Mouse (Mus musculus) CH12.LX (cell line): Measurements from ENCODE around the gene Fxyd5.

Experiments
- CTCF ChIP-seq, 2 experiments: IDR thresholded peaks in 1 of 2; conservative IDR thresholded peaks in 1 of 2; 2 replicates each; pipeline ENCODE4 v1.5.1; 2011 to 2012; ENCODE audit warnings: low read depth in 2 of 2, low read length in 2 of 2, improper control_type of control experiment in 1 of 2, inconsistent platforms in 1 of 2, mild to moderate bottlenecking in 1 of 2, moderate library complexity in 1 of 2
- SIN3A ChIP-seq: IDR thresholded peaks from 2 replicates; pipeline ENCODE4 v1.6.1; 2012; ENCODE audit warnings: low read length, improper control_type of control experiment, inconsistent platforms
- USF1 ChIP-seq: IDR thresholded peaks from 2 replicates; pipeline ENCODE4 v1.6.1; 2014; ENCODE audit warnings: low read depth, mild to moderate bottlenecking, inconsistent platforms, low read length, improper control_type of control experiment
- ZC3H11A ChIP-seq: IDR thresholded peaks from 2 replicates; pipeline ENCODE4 v1.6.1; 2012; ENCODE audit warnings: low read depth, mild to moderate bottlenecking, inconsistent platforms, low read length, improper control_type of control experiment
- ZNF384 ChIP-seq: IDR thresholded peaks from 2 replicates; pipeline ENCODE4 v1.6.1; 2012; ENCODE audit warnings: low read depth, low read length, improper control_type of control experiment, inconsistent platforms

DNA sequence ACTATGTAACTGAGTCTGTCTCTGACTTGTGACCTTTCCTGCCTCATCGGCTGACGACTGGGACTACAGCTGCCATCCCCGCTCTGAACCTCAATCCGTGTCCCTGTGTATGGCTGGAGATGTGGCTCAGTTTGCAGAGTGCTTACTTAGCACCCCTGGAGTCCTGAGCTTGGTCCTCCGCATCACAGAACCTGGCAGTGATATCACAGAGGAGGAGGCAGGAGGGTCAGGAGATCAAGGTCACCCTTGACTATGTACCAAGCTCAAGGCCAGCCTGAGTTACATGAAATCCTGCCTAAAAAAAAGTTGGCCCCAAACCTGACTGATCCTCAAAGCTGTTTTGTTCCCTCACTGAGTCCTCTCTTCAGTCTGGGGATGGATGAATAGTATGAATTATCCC lies 15.4 kb upstream of the Fxyd5 start:
- TF ChIP-seq CTCF (conservative IDR thresholded peaks at IDR 0.05 in 1 of 2, IDR thresholded peaks at IDR 0.05 in 1 of 2; ENCODE audit: low read depth in 2 of 2, low read length in 2 of 2) (no peak), USF1 (no peak), ZC3H11A (no peak), ZNF384 (no peak), SIN3A (no peak)
